Mouse (Mus musculus) erythroblast, embryonic 14.5 days (primary cell): ENCODE results near the gene Zfp142.

ENCODE experiments used
- GATA1 ChIP-seq: IDR thresholded peaks from 2 replicates; pipeline ENCODE4 v1.6.1; 2012; ENCODE audit warnings: low read length, inconsistent platforms, mixed read lengths
- TAL1 ChIP-seq: IDR thresholded peaks from 3 replicates; pipeline ENCODE4 v1.6.1; 2012; ENCODE audit warnings: low read length, inconsistent platforms, mixed read lengths

DNA sequence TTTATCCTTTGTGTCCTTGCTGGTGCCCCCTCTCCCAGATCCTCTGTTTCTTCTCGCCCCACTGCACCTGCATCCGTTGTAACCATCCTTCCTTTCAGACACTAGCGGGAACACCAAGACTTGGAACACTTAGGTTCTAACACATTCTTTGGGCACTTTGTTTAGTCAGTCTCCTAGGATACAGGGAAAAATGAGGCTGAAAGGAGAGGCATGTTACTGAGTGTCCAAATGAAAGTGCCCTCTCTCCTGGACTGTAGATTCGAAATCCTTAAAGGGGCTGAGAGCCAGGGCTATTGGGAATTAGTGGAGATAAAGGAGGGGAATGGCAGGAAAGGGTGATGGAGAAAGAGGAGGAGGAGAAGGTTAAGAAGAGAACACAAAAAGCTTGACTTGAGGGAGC is 43.9 kb downstream of the Zfp142 start, which contains the start of gene Usp37:
- TF ChIP-seq GATA1, result no peak
- no peak for TF ChIP-seq TAL1
